Mouse (Mus musculus): Measurements from ENCODE around the gene S100a10.
A peak's percentile ranks its signal among the peaks of the same experiment; 100 is the strongest.
"Not testable (repeated sequence)": the region's sequence is repeated elsewhere in the genome, so short reads cannot be mapped to it uniquely, and the experiment has no call there.

The S100a10 gene

GRCm38 (mm10) chr3:93554981-93555877 is at the start of gene S100a10:
S100a10 (plus strand) TSS chr3:93555080.
- DNase-seq (ENCODE audit: low read depth): peak; percentile 82

GRCm38 (mm10) chr3:93505960-93506863 is 48.7 kb upstream of the S100a10 start:
- DNase-seq (ENCODE audit: low read depth): peak; percentile 89

- peak; percentile 26 for DNase-seq (ENCODE audit: low read depth)
Measured at GRCm38 (mm10) chr3:93506881-93507325, 48.0 kb upstream of the S100a10 start.

GRCm38 (mm10) chr3:93509301-93509700 is 45.6 kb upstream of the S100a10 start:
- peak; percentile 78 for DNase-seq (ENCODE audit: low read depth)

- peak; percentile 65 for DNase-seq (ENCODE audit: low read depth)
Measured at GRCm38 (mm10) chr3:93511036-93511435, 43.8 kb upstream of the S100a10 start.

GRCm38 (mm10) chr3:93511801-93512200 is 43.1 kb upstream of the S100a10 start:
- peak; percentile 51 for DNase-seq (ENCODE audit: low read depth)

- peak; percentile 62 for DNase-seq (ENCODE audit: low read depth)
Measured at GRCm38 (mm10) chr3:93512386-93513101, 42.3 kb upstream of the S100a10 start.

- no peak for DNase-seq (ENCODE audit: low read depth)
Measured at GRCm38 (mm10) chr3:93514628-93515027, 40.3 kb upstream of the S100a10 start.

- DNase-seq (ENCODE audit: low read depth): peak; percentile 79
Measured at GRCm38 (mm10) chr3:93517343-93517742, 37.5 kb upstream of the S100a10 start.

GRCm38 (mm10) chr3:93519856-93520329 is 35.0 kb upstream of the S100a10 start:
- no peak for DNase-seq (ENCODE audit: low read depth)

GRCm38 (mm10) chr3:93520330-93521193 is 34.3 kb upstream of the S100a10 start, which contains the start of gene S100a11:
S100a11 (plus strand) TSS chr3:93520488.
- DNase-seq (ENCODE audit: low read depth): peak; percentile 82

- DNase-seq (ENCODE audit: low read depth): peak; percentile 32
Measured at GRCm38 (mm10) chr3:93521462-93522057, 33.3 kb upstream of the S100a10 start.

GRCm38 (mm10) chr3:93522611-93523010 is 32.3 kb upstream of the S100a10 start:
- no peak for DNase-seq (ENCODE audit: low read depth)

- no peak for DNase-seq (ENCODE audit: low read depth)
Measured at GRCm38 (mm10) chr3:93527300-93527699, 27.6 kb upstream of the S100a10 start.

- DNase-seq (ENCODE audit: low read depth): no peak
Measured at GRCm38 (mm10) chr3:93528807-93529206, 26.1 kb upstream of the S100a10 start.

- DNase-seq (ENCODE audit: low read depth): peak; percentile 53
Measured at GRCm38 (mm10) chr3:93537068-93537576, 17.8 kb upstream of the S100a10 start.

GRCm38 (mm10) chr3:93538486-93538885 is 16.4 kb upstream of the S100a10 start:
- DNase-seq (ENCODE audit: low read depth): no peak

- DNase-seq (ENCODE audit: low read depth): no peak
Measured at GRCm38 (mm10) chr3:93541501-93541900, 13.4 kb upstream of the S100a10 start.

- DNase-seq (ENCODE audit: low read depth): not testable (repeated sequence)
Measured at GRCm38 (mm10) chr3:93544170-93544569, 10.7 kb upstream of the S100a10 start.

- DNase-seq (ENCODE audit: low read depth): peak; percentile 93
Measured at GRCm38 (mm10) chr3:93547099-93547648, 7.7 kb upstream of the S100a10 start.

Data from 416B (cell line).